Mouse (Mus musculus): ENCODE results near the gene Macf1. TPM values are rescaled to one million over a fixed set of nuclear protein-coding genes. Genes with fewer than 3 reads are reported as not detected.

Gene Macf1
- polyA plus RNA-seq, 1 experiment = 137 TPM

DNA sequence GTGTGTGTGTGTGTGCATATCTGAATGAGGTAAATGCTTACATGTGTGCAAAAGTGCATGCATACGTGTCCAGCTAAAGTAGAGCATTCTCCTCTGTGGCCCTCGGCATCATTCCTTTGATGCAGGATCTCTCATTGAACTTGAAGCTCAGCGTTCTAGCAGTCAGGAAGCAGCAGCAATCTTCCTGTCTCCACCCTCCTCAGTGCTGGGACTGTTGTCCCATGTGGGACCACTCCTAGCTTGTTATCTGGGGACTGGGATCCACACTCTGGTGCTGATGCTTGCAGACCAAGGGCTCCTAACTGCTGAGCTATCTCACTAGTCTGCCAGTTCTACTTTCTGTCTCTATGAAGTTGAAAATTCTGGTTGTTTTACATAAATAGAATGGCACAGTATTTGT is 52.5 kb downstream of the Macf1 start:
- H3K4me1 ChIP-seq (ENCODE audit: control insufficient read depth, insufficient read depth, low read length) = peaks cover 4% of the 10 kb centered on the region; the same call in 1 of the 2 replicates
- TF ChIP-seq POLR2A (IDR thresholded peaks at IDR 0.05; ENCODE audit: extremely low read depth, insufficient read depth, low read length) = no peak
- H3K4me3 ChIP-seq (ENCODE audit: insufficient read depth, low read length) = no peak overlapping the region
- no peak overlapping the region for H3K27ac ChIP-seq (ENCODE audit: insufficient read depth, low read length)

DNA sequence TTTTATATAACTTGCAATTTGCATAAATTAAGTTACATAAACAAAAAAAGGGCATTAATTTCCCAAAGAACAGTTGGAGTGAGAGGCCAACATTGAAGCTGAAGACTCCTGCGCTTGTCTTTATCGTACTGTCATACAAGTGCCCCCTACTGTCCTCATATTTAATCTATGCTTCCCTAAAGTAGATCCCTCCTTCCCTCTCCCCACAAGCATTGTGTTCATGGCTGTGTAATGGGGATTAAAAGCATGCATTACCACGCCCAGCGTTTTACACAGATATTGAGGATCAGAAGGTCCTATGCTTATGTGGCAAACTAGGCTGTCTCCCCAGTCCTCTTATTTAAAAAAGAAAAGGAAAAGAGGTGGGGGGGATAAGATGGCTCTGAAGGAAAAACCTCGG is 56.5 kb downstream of the Macf1 start:
- no peak overlapping the region for H3K27ac ChIP-seq (ENCODE audit: insufficient read depth, low read length)
- H3K4me1 ChIP-seq (ENCODE audit: control insufficient read depth, insufficient read depth, low read length) = peaks cover 8% of the 10 kb centered on the region
- no peak overlapping the region for H3K4me3 ChIP-seq (ENCODE audit: insufficient read depth, low read length)
- TF ChIP-seq CTCF (IDR thresholded peaks at IDR 0.05; ENCODE audit: extremely low read depth, insufficient read depth, low read length) = 0 out of 2 replicates have a peak, but pooled peaks have one; percentile 12
- no peak for TF ChIP-seq POLR2A (IDR thresholded peaks at IDR 0.05; ENCODE audit: extremely low read depth, insufficient read depth, low read length)

DNA sequence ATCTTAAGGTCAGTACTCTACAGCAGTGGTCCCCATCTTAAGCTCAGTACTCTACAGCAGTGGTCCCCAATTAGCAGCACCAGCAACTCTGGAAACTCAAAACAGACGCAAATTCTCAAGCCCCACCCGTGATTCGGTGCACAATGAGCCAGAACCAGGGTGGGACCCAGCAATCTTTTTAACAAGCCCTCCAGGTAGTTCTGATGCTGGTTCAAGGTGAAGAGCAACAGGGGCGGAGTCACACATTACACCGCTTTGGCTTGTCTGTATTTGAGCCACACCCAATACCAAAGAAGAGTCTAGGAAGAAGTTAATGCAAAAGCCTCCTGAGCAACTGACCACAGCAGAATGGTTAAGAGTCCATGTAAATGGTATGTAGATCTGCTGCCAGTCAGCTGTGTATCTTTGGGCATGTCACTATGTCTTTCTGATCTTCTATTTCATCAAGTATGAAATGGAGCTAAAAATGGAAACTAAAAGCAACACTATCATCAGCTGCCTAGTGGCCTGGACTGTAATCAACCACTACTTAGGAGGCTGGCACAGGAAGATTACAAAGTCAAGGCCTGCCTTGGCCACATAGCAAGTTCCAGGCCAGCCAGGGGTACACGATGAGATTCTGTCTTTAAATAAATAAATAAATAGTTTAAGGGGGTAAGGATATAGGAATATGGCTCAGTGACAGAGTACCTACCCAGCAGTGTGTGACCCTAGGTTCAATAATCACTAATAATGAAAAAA is 58.7 kb downstream of the Macf1 start:
- no peak for TF ChIP-seq CTCF (IDR thresholded peaks at IDR 0.05; ENCODE audit: extremely low read depth, insufficient read depth, low read length)
- peaks cover 8% of the 10 kb centered on the region for H3K4me1 ChIP-seq (ENCODE audit: control insufficient read depth, insufficient read depth, low read length)
- H3K27ac ChIP-seq (ENCODE audit: insufficient read depth, low read length) = peak overlapping the region; percentile 71; the same call in 1 of the 2 replicates
- no peak overlapping the region for H3K4me3 ChIP-seq (ENCODE audit: insufficient read depth, low read length)

- Histone ChIP-seq H3K4me1 (ENCODE audit: control insufficient read depth, insufficient read depth, low read length) (peaks cover 6% of the 10 kb centered on the region), H3K27ac (ENCODE audit: insufficient read depth, low read length) (peak overlapping the region; percentile 71), H3K4me3 (ENCODE audit: insufficient read depth, low read length) (no peak overlapping the region)
- TF ChIP-seq CTCF (IDR thresholded peaks at IDR 0.05; ENCODE audit: extremely low read depth, insufficient read depth, low read length) = no peak
- TF ChIP-seq POLR2A (IDR thresholded peaks at IDR 0.05; ENCODE audit: extremely low read depth, insufficient read depth, low read length) = no peak
Observed at GRCm38 (mm10) chr4:123624438-123624837, 59.7 kb downstream of the Macf1 start.

DNA sequence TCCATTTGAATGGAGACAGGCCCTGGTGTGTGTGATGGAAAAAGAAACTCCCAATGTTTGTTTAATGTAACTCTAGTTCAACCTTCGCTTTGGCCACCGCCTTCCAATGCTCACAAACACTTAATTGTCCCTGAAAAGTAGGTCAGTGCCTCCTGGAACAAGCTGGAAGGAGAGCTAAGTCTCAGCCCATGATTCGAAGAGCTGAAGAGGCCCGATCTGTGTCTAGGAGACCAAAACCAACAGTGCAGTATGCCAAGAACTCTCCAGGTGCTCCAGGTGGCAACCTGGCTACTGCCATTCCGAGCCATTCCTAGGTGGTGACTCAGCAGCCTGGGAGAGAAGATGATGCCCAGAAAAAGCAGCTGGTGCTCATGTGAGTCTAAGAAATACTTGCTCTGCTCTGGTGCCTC is 60.4 kb downstream of the Macf1 start:
- Histone ChIP-seq H3K27ac (ENCODE audit: insufficient read depth, low read length) (no peak overlapping the region), H3K4me3 (ENCODE audit: insufficient read depth, low read length) (no peak overlapping the region), H3K4me1 (ENCODE audit: control insufficient read depth, insufficient read depth, low read length) (peaks cover 6% of the 10 kb centered on the region)
- no peak for TF ChIP-seq CTCF (IDR thresholded peaks at IDR 0.05; ENCODE audit: extremely low read depth, insufficient read depth, low read length)
- no peak for TF ChIP-seq POLR2A (IDR thresholded peaks at IDR 0.05; ENCODE audit: extremely low read depth, insufficient read depth, low read length)

DNA sequence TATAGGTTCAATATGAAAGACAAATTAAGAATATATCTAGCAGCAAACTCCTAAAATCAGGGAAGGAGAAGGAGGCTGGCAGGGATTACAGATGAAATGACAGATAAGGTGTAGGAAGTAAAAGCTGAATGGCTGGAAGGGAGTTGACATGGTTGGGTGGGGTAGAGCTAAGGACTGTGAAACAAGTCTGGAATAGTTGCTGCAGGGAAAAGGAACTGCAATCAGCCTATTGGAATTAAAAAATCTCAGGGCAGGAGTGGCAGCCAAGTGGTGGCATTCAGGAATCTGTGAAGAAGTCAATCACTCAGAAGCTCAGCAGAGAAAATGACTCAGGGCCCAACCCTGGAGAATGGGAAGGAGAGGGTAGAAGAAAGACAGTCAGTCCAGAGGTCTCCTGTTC is 62.4 kb downstream of the Macf1 start:
- Histone ChIP-seq H3K4me3 (ENCODE audit: insufficient read depth, low read length) (no peak overlapping the region), H3K27ac (ENCODE audit: insufficient read depth, low read length) (no peak overlapping the region), H3K4me1 (ENCODE audit: control insufficient read depth, insufficient read depth, low read length) (peaks cover 15% of the 10 kb centered on the region)
- TF ChIP-seq CTCF (IDR thresholded peaks at IDR 0.05; ENCODE audit: extremely low read depth, insufficient read depth, low read length) (no peak), POLR2A (IDR thresholded peaks at IDR 0.05; ENCODE audit: extremely low read depth, insufficient read depth, low read length) (no peak)

DNA sequence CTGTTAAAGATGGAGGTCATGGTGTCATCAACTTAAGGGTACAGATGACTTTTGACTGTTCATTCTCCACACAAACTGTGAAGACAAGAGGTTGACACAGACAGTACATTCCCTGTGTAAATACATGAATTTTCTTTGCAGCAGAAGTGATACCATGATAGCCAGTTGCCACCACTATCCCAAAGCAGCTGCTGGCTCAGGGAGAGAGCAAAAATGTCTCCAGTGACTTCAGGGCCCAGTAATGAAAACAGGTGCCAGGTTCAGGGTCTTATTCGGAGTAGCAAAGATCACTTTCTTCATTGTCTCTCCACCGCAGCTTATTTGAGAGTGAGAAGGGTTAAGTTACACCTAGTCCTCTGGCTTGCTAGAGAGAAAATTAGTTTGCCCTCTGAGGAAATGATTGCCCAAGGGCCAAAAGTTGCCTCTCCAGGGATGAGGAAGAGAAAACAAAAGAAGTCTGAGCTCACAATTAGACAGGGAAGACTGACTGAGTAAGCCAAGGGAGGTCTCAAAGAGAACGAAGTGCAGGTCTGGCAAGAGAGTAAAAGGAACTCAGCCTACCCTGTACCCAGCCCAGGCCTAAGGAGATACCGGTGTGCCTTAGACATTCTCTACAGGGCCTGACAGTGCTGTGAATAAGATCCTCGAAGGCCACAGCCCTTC is 66.3 kb downstream of the Macf1 start:
- Histone ChIP-seq H3K4me1 (ENCODE audit: control insufficient read depth, insufficient read depth, low read length) (peaks cover 15% of the 10 kb centered on the region), H3K27ac (ENCODE audit: insufficient read depth, low read length) (peak overlapping the region; percentile 54), H3K4me3 (ENCODE audit: insufficient read depth, low read length) (no peak overlapping the region)
- no peak for TF ChIP-seq CTCF (IDR thresholded peaks at IDR 0.05; ENCODE audit: extremely low read depth, insufficient read depth, low read length)
- TF ChIP-seq POLR2A (IDR thresholded peaks at IDR 0.05; ENCODE audit: extremely low read depth, insufficient read depth, low read length) = no peak

- Histone ChIP-seq H3K4me1 (ENCODE audit: control insufficient read depth, insufficient read depth, low read length) (peaks cover 14% of the 10 kb centered on the region), H3K27ac (ENCODE audit: insufficient read depth, low read length) (peak overlapping the region; percentile 54), H3K4me3 (ENCODE audit: insufficient read depth, low read length) (no peak overlapping the region)
- TF ChIP-seq CTCF (IDR thresholded peaks at IDR 0.05; ENCODE audit: extremely low read depth, insufficient read depth, low read length) (no peak), POLR2A (IDR thresholded peaks at IDR 0.05; ENCODE audit: extremely low read depth, insufficient read depth, low read length) (no peak)
Observed at GRCm38 (mm10) chr4:123616971-123617370, 67.2 kb downstream of the Macf1 start.

- H3K4me1 ChIP-seq (ENCODE audit: control insufficient read depth, insufficient read depth, low read length) = peaks cover 14% of the 10 kb centered on the region
- H3K27ac ChIP-seq (ENCODE audit: insufficient read depth, low read length) = peak overlapping the region; percentile 54; the same call in 1 of the 2 replicates
- no peak overlapping the region for H3K4me3 ChIP-seq (ENCODE audit: insufficient read depth, low read length)
- TF ChIP-seq POLR2A (IDR thresholded peaks at IDR 0.05; ENCODE audit: extremely low read depth, insufficient read depth, low read length) (no peak), CTCF (IDR thresholded peaks at IDR 0.05; ENCODE audit: extremely low read depth, insufficient read depth, low read length) (no peak)
Observed at GRCm38 (mm10) chr4:123616501-123616900, 67.7 kb downstream of the Macf1 start.
